Mouse (Mus musculus) lung, postnatal 0 days (tissue): ENCODE measurements at regions not wholly inside any gene's neighbourhood (a gene's known extent, or its start where the extent isn't known, plus 50 kb on each side); places are given as distances from the start of the nearest gene placed in this dataset.

Source experiments
- ATAC-seq: fragments of 200-750 bp; cut with Nextera tagmentation; 2 replicates; pipeline ENCODE4 v1.8.0; 2017; ENCODE audit warnings: moderate library complexity
- DNase-seq: peaks from one replicate; pipeline ENCODE4 v3.0.0-alpha.2; 2016; ENCODE audit warnings: low spot score
- H3K27ac ChIP-seq: fragments of 300-500 bp; sonication (generic); 2 replicates; pipeline ENCODE4 v1.5.1; 2014; ENCODE audit warnings: antibody characterized with exemption, mild to moderate bottlenecking, low read length, mixed read lengths
- H3K27me3 ChIP-seq: fragments of 300-500 bp; sonication (generic); replicated peaks from 2 replicates; pipeline ENCODE4 v1.6.1; 2014; ENCODE audit warnings: low read length, mixed read lengths; ENCODE audit not compliant: insufficient read depth
- H3K36me3 ChIP-seq: fragments of 300-500 bp; sonication (generic); 2 replicates; pipeline ENCODE4 v1.6.1; 2014; ENCODE audit warnings: low read length, mixed read lengths; ENCODE audit not compliant: insufficient read depth
- H3K4me1 ChIP-seq: fragments of 300-500 bp; sonication (generic); 2 replicates; pipeline ENCODE4 v1.6.1; 2014; ENCODE audit warnings: antibody characterized with exemption, low read depth, low read length, mixed read lengths; ENCODE audit not compliant: insufficient read depth
- H3K4me2 ChIP-seq: fragments of 300-500 bp; sonication (generic); replicated peaks from 2 replicates; pipeline ENCODE4 v1.6.1; 2014; ENCODE audit warnings: low read depth, mild to moderate bottlenecking, low read length, moderate library complexity, mixed read lengths
- H3K4me3 ChIP-seq: fragments of 300-500 bp; sonication (generic); 2 replicates; pipeline ENCODE4 v1.5.1; 2014; ENCODE audit warnings: low read depth, low read length
- H3K9ac ChIP-seq: fragments of 300-500 bp; sonication (generic); replicated peaks from 2 replicates; pipeline ENCODE4 v1.6.1; 2014; ENCODE audit warnings: low read depth, mild to moderate bottlenecking
- H3K9me3 ChIP-seq: fragments of 300-500 bp; sonication (generic); 2 replicates; pipeline ENCODE4 v1.6.1; 2016; ENCODE audit warnings: low read length, mixed read lengths
- CTCF ChIP-seq: IDR thresholded peaks from 2 replicates; pipeline ENCODE4 v1.5.1; 2016; ENCODE audit warnings: antibody characterized with exemption, mild to moderate bottlenecking
- EP300 ChIP-seq: IDR thresholded peaks from 2 replicates; pipeline ENCODE4 v1.6.1; 2016; ENCODE audit warnings: antibody characterized with exemption, mild to moderate bottlenecking, control low read depth
- WGBS: fragments of 180-500 bp; shearing (Covaris S2); extraction: QIAGEN DNeasy Blood & Tissue Kit; methylation state at CpG from one replicate; pipeline ENCODE4 v1.1.7; 2014; 5-methylcytosine and 5-hydroxymethylcytosine counted together

DNA sequence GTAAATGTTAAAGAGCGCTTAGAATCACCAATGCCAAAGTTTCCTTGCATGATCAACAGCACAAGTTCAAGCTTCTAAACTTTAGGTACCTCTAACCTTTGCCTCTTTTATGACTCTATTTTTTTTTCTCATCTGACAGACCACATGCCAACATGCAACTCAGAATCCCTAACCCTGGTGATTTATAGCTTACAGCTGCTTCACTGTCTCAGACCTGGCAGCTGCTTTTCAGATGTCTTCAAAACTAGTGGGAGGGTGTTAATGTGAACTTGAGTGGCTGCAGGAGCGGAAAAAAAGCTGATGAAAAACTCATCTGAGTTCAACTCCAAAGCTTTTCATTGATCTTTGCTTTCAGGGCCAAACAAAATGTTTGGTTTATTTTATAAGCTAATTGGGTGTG lies 246.8 kb upstream of the Gm49339 start:
- Histone ChIP-seq H3K4me1 (no peaks in the 10 kb centered on the region), H3K27ac (no peak overlapping the region), H3K36me3 (no peaks in the 10 kb centered on the region), H3K9me3 (no peaks in the 10 kb centered on the region), H3K27me3 (no peaks in the 10 kb centered on the region), H3K9ac (no peak overlapping the region), H3K4me2 (no peak overlapping the region), H3K4me3 (no peak overlapping the region)
- WGBS: 76% methylated on average over 2 of the region's 2 CpGs
- no peak for ATAC-seq
- DNase-seq: no peak
- TF ChIP-seq EP300 (no peak), CTCF (no peak)

DNA sequence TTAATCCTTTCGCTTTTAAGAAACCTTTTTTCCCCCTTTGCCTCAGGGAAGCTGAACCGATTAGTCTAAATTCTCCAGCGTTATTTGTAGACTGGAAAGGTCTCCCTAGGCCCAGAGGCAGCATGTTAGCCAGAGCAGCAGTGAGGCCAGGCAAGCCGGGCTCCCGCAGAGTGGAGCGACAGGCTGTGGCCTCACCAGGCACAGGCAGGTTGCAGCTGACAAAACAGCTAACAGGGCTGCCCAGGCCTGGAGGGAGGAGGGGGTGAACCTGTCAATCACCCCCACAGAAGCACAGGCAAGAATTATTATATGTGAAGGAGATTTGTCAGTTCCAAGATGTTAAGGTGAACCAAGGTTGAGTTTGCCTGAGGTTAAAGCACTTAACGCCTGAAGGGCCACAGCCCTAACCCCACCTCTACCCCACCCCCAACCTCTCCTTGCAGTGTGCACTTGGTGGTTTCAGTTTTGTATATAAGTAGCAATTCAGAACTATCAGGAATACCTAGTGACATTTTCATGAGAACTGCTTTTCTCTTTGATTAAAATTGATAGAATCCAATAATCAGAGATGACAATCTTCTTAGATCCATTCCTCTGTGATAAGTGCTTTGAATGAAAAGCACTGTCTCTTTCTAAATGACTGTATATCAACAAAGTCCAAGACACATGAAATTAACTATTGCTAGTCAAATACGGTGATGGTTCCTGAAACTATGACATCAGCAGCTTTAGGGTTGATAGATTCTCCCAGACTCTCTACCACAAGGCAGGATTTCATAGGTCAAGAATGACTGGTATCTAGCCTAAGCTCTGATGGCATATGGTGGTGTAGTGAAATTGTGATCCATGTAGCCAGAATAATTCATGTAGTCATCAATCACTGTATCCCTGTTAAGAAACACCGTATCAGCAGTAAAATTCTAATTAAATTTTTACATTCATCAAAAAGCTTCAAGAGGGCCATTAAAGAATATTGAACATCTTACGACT lies 244.5 kb upstream of the Gm49339 start:
- Histone ChIP-seq H3K4me2 (no peak overlapping the region), H3K36me3 (no peaks in the 10 kb centered on the region), H3K27me3 (no peaks in the 10 kb centered on the region), H3K27ac (no peak overlapping the region), H3K9me3 (no peaks in the 10 kb centered on the region), H3K4me1 (no peaks in the 10 kb centered on the region), H3K9ac (no peak overlapping the region), H3K4me3 (no peak overlapping the region)
- DNase-seq: no peak
- 31% methylated on average over 10 of the region's 10 CpGs for WGBS
- TF ChIP-seq CTCF (no peak), EP300 (no peak)
- ATAC-seq: no peak

DNA sequence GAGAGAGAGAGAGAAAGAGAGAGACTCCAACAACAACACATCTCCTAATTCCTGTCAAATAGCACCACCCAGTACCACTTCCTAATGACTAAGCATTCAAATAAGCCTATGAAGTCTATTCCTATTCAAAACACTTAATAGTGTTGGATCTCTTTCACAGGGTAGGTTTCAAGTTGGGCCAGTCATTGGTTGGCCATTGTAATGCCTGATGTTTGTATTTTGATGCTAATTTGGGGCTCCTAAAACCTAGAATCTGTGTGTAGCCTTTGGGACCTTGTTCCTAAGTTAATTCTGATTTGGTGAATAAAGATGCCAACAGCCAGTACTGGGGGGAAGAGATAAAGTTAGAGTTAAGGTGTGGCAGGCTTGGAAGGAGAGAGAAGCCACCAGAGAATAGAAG lies 242.3 kb upstream of the Gm49339 start:
- Histone ChIP-seq H3K36me3 (no peaks in the 10 kb centered on the region), H3K4me1 (no peaks in the 10 kb centered on the region), H3K9ac (no peak overlapping the region), H3K4me2 (no peak overlapping the region), H3K27me3 (no peaks in the 10 kb centered on the region), H3K9me3 (no peaks in the 10 kb centered on the region), H3K4me3 (no peak overlapping the region), H3K27ac (no peak overlapping the region)
- no peak for ATAC-seq
- no peak for DNase-seq
- TF ChIP-seq EP300 (no peak), CTCF (no peak)

DNA sequence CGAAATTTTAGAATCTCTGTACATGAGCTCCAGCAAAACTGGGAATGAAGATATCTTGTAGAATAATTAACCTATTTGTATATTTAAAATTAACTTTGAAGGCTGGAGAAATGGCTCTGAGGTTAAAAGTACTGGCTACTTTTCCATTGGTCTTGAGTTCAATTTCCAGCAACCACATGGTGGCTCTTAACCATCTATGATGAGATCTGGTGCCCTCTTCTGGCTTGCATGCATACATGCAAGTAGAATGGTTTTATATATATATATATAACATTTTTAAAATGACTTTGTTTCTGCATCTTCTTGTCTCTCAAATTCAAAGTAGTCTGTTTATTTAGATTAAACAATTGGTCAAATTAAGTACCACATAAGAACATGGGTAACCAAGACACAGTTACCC lies 227.0 kb upstream of the Gm49339 start:
- no peaks in the 10 kb centered on the region for H3K4me1 ChIP-seq
- WGBS: 89% methylated on average over 1 of the region's 1 CpGs
- no peak for DNase-seq
- H3K9me3 ChIP-seq: no peaks in the 10 kb centered on the region
- H3K27ac ChIP-seq: no peak overlapping the region
- no peaks in the 10 kb centered on the region for H3K27me3 ChIP-seq
- no peak overlapping the region for H3K4me3 ChIP-seq
- TF ChIP-seq CTCF (no peak), EP300 (no peak)
- no peak for ATAC-seq
- H3K36me3 ChIP-seq: no peaks in the 10 kb centered on the region
- no peak overlapping the region for H3K9ac ChIP-seq
- no peak overlapping the region for H3K4me2 ChIP-seq

DNA sequence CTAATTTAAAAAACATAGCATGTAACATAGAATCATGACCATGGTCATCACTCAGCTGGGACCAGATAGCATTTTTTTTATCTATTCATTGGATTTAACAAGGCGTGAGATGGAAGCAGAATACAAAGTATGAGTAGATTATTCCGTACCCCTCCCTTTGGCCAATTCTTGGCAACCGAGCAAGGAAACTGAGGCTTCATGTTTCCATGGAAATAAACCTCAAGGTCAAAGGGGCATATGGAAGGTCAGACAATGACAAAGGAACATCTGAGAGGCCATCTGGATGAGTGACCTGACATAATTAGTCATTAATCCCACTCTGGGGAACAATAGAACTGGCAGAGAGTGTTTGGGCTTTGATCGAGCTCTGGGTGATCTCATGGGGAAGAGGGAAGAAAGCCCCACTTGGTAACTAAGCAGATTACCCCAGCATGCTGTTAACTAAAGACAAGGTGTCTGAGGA lies 222.8 kb upstream of the Gm49339 start:
- Histone ChIP-seq H3K36me3 (no peaks in the 10 kb centered on the region), H3K4me1 (no peaks in the 10 kb centered on the region), H3K4me2 (no peak overlapping the region), H3K27me3 (no peaks in the 10 kb centered on the region), H3K9me3 (no peaks in the 10 kb centered on the region), H3K27ac (no peak overlapping the region), H3K9ac (no peak overlapping the region), H3K4me3 (no peak overlapping the region)
- WGBS: 44% methylated on average over 4 of the region's 4 CpGs
- DNase-seq (no peak), ATAC-seq (no peak)
- no peak for TF ChIP-seq EP300

DNA sequence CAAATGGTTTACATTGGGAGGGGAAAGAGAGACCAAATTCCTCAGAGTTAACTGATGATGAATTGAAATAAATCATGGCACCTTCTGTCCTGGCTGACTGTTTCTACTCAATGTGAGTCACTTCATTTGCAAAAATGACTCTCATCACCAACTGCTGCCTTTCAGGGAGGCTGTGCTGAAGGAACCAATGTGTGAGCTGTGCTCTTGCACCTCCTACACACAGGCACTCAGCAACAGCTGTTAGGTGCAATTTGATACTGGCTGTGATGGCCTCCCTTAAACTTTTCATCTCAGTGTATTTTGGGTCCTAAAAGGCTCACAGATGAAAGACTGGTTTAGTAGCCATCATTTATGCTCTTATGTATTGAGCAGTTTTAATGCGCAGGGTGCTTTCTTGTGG lies 209.0 kb upstream of the Gm49339 start:
- Histone ChIP-seq H3K27me3 (no peaks in the 10 kb centered on the region), H3K36me3 (no peaks in the 10 kb centered on the region), H3K9ac (no peak overlapping the region), H3K4me2 (no peak overlapping the region), H3K9me3 (no peaks in the 10 kb centered on the region), H3K27ac (no peak overlapping the region), H3K4me1 (no peaks in the 10 kb centered on the region), H3K4me3 (no peak overlapping the region)
- WGBS: 92% methylated on average over 1 of the region's 1 CpGs
- DNase-seq (no peak), ATAC-seq (no peak)
- TF ChIP-seq EP300 (no peak), CTCF (no peak)
